In genomic region chr4:47207969-47208420, GRCm38 (mm10) we compare ENCODE assay signal across 8 mouse cellular contexts. TPM values are rescaled to one million over a fixed set of nuclear protein-coding genes. Genes with fewer than 3 reads are reported as not detected.
DNase-seq lines count a peak whose midpoint lies in the region; ATAC-seq and TF ChIP-seq lines count a peak whose summit lies in the region.

Gene Col15a1, plus strand, starts transcription at chr4:47208161.

- H3K9me3 ChIP-seq in intestine, postnatal 0 days (ENCODE audit: control insufficient read depth), result no peaks in the 10 kb centered on the region
- H3K9me3 ChIP-seq in neural tube, embryonic 14.5 days (ENCODE audit: control insufficient read depth, low read length), result no peaks in the 10 kb centered on the region

- peaks cover 32% of the 10 kb centered on the region for H3K27me3 ChIP-seq in intestine, postnatal 0 days (replicated peaks; ENCODE audit: control insufficient read depth, insufficient read depth, low read length)
- peaks cover 29% of the 10 kb centered on the region for H3K27me3 ChIP-seq in neural tube, embryonic 14.5 days (ENCODE audit: control insufficient read depth, insufficient read depth, low read length)

- H3K4me3 ChIP-seq in intestine, postnatal 0 days (ENCODE audit: low read depth, low read length), result peak within 1 kb of the TSS; percentile 32
- H3K4me3 ChIP-seq in neural tube, embryonic 14.5 days (ENCODE audit: low read depth, low read length), result peak within 1 kb of the TSS; percentile 47

- no peaks in the 10 kb centered on the region for H3K4me1 ChIP-seq in intestine, postnatal 0 days (replicated peaks; ENCODE audit: control insufficient read depth, insufficient read depth, low read length)
- 0 out of 2 replicates have a peak, but pooled peaks cover 5% of the 10 kb centered on the region for H3K4me1 ChIP-seq in neural tube, embryonic 14.5 days (ENCODE audit: control insufficient read depth, insufficient read depth, low read length)

- no peaks in the 10 kb centered on the region for H3K36me3 ChIP-seq in intestine, postnatal 0 days (ENCODE audit: control insufficient read depth, insufficient read depth)
- no peaks in the 10 kb centered on the region for H3K36me3 ChIP-seq in neural tube, embryonic 14.5 days (ENCODE audit: control insufficient read depth, insufficient read depth, low read length)

- H3K4me2 ChIP-seq in intestine, postnatal 0 days (replicated peaks; ENCODE audit: low read depth), result peak within 1 kb of the TSS; percentile 67
- peak within 1 kb of the TSS; percentile 77 for H3K4me2 ChIP-seq in neural tube, embryonic 14.5 days (ENCODE audit: low read depth, low read length)

- no peak within 1 kb of the TSS for H3K27ac ChIP-seq in intestine, postnatal 0 days (ENCODE audit: low read depth, low read length)
- H3K27ac ChIP-seq in neural tube, embryonic 14.5 days (ENCODE audit: low read depth, low read length), result no peak within 1 kb of the TSS

- no peak within 1 kb of the TSS; the same call in 1 of the 2 replicates for H3K9ac ChIP-seq in intestine, postnatal 0 days (ENCODE audit: low read depth, low read length)
- H3K9ac ChIP-seq in neural tube, embryonic 14.5 days (replicated peaks; ENCODE audit: low read depth, low read length), result peak within 1 kb of the TSS; percentile 58

- under 1% methylated on average over 23 of the region's 45 CpGs for WGBS in intestine, postnatal 0 days
- WGBS in neural tube, embryonic 14.5 days, result under 1% methylated on average over 40 of the region's 45 CpGs

- intact Hi-C loops in left cerebral cortex, postnatal 10 days (cut with DNase I), result no loop called here

- no peak for TF ChIP-seq CTCF in intestine, postnatal 0 days (IDR thresholded peaks at IDR 0.05; ENCODE audit: low read depth)

- peak in 1 of 2 experiments; percentile 35 for DNase-seq in left cerebral cortex, postnatal 10 days (ENCODE audit: extremely low spot score in 1 of 2, low spot score in 2 of 2)
- DNase-seq in left cerebral cortex, adult 18-20 months (ENCODE audit: low spot score in 2 of 2), result no peak
- DNase-seq in gonadal fat pad, adult 2 months (ENCODE audit: low read depth), result no peak
- no peak for DNase-seq in spleen, postnatal 4 days (ENCODE audit: low spot score in 2 of 2)
- DNase-seq in cerebellum, postnatal 25 days, result no peak

- ATAC-seq in common myeloid progenitor, adult 5-6 weeks (replicated peaks; ENCODE audit: low read depth, poor library complexity, severe bottlenecking), result 0 out of 2 replicates have a peak, but pooled peaks have one; percentile 29
- no peak for ATAC-seq in intestine, postnatal 0 days
- ATAC-seq in neural tube, embryonic 14.5 days (ENCODE audit: low read depth), result peak; percentile 66

RNA-seq across cellular contexts. Expression of gene Col15a1, which starts in this region (rescaled TPM):
- 10 to 100 TPM; 10.4 to 13.8 TPM for total RNA-seq in left cerebral cortex, postnatal 10 days (2021)
- 1 to 10 TPM; 5.2 to 7.6 TPM for total RNA-seq in left cerebral cortex, adult 18-20 months (2021)
- total RNA-seq in common myeloid progenitor, adult 5-6 weeks (2017), result not detected in 2 replicates
- polyA plus RNA-seq in gonadal fat pad, adult 2 months (2012; rRNA removed), result 217 and 360 TPM in 2 replicates
- polyA plus RNA-seq in intestine, postnatal 0 days (2015; fragmentation: Nextera tagmentation; extraction: Ambion mirVana), result 13.0 and 13.1 TPM in 2 replicates
- polyA plus RNA-seq in neural tube, embryonic 14.5 days (2014; fragmentation: Nextera tagmentation; extraction: Ambion mirVana), result 2.0 and 6.0 TPM in 2 replicates

Comparison
In these comparisons a context has a peak if more than half of its experiments do, and no peak if none do; other contexts are left out.
1. RNA of gene Col15a1 (polyA plus RNA-seq): 217 to 360 TPM in gonadal fat pad, adult 2 months; 13.0 to 13.1 TPM in intestine, postnatal 0 days and 2.0 to 6.0 TPM in neural tube, embryonic 14.5 days; every median in the first group is over 10 times any median in the second.
2. Peak in ATAC-seq in common myeloid progenitor, adult 5-6 weeks; RNA of the gene not detected or under 1 TPM.